Mouse (Mus musculus) gastrocnemius, postnatal 36 days (tissue): Measurements from ENCODE around the gene S100a13. TPM values are rescaled to one million over a fixed set of nuclear protein-coding genes. Genes with fewer than 3 reads are reported as not detected.

Experiments
- DNase-seq, 2 experiments: peaks; one replicate each; pipeline ENCODE4 v3.0.0; 2022
- intact Hi-C: fragments of 180-260 bp; cut with DNase I; formaldehyde crosslinking; loops from one replicate; pipeline ENCODE4 v1.15.1; 2025
- total RNA-seq, 2 experiments: library from RNA; stranded (reverse); gene quantifications; 2 replicates each; pipeline ENCODE4 v1.2.3; 2021

S100a13 gene
- total RNA-seq, 2 experiments from 2014 or later: 9.2 to 9.6 TPM

- intact Hi-C loops: no loop called here
Measured at GRCm38 (mm10) chr3:90503444-90503843, 10.8 kb upstream of the S100a13 start.

GRCm38 (mm10) chr3:90505216-90505615 is 9.0 kb upstream of the S100a13 start:
- DNase-seq: no peak
- intact Hi-C loops: no loop called here

More at GRCm38 (mm10) chr3:90503444-90503843, 10.8 kb upstream of the S100a13 start:
- no peak for DNase-seq

- intact Hi-C loops: no loop called here
- no peak for DNase-seq
Measured at GRCm38 (mm10) chr3:90506362-90506761, 7.9 kb upstream of the S100a13 start.

- intact Hi-C loops: loop anchor here (1.0 kb wide), 1 partner anchor 18 kb away; no protein-coding TSS in a partner anchor
Measured at GRCm38 (mm10) chr3:90508287-90508949, 5.8 kb upstream of the S100a13 start.

DNA sequence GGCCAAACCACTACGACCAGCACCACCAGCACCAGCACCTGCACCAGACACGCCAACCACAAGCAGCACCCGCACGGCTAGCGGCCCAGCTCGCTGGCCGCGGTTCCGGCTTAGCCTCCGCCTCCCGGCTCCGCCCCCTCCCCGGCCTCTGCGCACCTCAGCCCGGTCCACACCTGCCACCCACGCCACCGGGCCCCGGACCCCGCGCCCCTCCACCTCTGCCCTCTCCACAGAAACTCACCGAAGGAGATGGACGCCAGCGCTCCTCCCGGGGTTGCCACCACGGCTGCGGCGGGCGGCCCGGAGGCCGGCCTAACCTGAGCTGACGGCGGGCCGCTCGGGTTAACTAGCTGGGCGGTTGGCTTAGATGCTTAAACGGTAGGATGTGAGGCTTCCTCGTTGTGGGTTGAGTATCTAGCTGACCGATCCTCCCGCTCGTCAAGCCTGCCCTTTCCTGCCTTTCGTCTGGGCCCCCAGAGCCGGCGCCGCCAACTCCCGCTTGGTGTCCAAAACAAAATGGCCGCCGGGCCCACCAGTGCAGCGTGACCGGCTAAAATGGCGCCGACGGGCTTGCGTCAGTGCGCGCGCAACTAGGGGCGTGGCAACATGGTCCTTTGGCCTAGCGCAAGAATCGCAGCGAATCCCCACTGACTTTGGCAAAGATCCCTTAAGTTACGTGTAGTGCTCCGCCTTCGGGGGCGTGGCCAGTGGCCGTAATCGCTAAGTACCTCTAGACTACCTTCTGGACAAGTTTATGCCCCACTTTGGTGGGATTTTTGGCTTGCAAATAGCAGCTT is 5.1 kb upstream of the S100a13 start, which contains the start of gene Chtop:
TSS of gene Chtop (minus strand) at position 549 of the 797 bp plus-strand sequence.
- DNase-seq: peak; percentile 99
- intact Hi-C loops: loop anchor here (1.0 kb wide), 1 partner anchor 19 kb away; no protein-coding TSS in a partner anchor

More at GRCm38 (mm10) chr3:90508287-90508949, 5.8 kb upstream of the S100a13 start:
- DNase-seq: no peak

DNA sequence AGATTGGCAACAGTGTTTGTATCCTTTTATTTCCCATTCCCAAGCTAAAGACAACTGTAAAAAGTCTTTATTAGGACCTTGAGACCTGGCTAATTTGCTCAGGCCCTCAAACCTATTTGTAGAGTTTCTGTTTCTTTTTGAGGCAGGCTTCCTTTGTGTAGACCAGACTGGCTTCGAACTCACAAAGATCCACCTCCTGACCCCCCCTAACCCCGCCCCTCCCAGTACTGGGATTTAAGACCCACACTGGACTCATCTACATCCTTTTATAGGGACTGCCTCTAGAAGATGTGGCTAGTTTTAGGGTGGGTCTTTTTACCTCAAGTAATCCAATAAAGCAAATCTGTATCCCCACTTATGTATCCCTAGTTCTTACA is 4.5 kb upstream of the S100a13 start:
- intact Hi-C loops: no loop called here
- DNase-seq: no peak

DNA sequence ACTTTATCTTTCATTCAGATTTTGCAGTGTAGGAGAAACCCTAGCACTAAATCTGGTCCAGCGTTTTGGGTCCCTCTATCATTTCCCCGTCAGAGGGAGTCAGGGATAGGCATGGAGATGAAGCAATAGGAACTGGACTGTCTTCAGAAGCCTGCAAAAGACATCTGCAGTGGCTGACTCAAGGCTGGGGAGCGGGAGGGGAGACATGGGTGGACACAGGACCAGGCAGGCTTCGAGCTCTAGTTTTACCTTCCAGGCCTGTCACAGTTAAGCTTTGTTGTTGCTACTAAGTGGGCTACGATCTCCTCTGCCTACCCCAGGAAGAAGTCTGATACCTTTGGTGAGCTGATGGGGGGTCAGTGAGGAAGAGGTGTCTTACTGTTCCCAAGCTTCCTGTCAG is 2.0 kb upstream of the S100a13 start:
- no peak for DNase-seq
- intact Hi-C loops: no loop called here

DNA sequence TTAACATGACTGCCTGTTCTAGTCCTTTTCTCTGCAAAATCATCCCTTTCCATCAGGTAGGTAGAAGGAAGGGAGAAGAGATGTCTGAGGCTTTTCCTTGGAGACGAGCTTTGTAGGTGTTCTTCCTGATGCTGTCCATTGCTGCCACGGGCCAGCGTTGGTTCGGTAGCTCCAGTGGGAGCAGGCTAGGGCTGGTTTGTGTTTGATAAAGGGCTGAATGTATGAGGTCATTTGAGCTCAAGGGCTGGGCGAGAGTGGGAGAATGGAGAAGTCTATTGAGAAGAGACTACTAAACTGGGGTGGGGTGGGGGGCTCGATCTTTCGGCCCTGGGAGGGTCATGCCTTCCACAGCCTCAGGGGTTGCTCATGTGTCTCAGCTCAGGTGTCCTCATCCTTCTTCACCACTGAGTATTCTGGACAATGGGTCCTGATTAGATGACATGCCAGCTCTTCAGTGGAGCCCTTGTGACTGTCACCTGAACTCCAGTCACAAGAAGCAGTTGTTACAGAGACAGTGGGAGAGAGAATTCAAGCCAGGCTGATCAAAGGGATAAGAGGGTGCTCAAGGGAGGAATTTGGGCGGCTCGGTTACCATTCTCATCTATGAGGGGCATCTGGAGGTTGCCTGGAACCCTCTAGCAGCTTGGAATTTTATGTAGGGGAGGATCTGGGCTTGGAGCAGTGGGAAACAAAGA is 1.1 kb upstream of the S100a13 start:
- intact Hi-C loops: no loop called here
- DNase-seq: no peak

- intact Hi-C loops: no loop called here
- peak; percentile 63 to 69 for DNase-seq
Measured at GRCm38 (mm10) chr3:90514691-90515090, 456 bp downstream of the S100a13 start.

GRCm38 (mm10) chr3:90515242-90515641 is 1.0 kb downstream of the S100a13 start:
- intact Hi-C loops: no loop called here
- peak; percentile 32 to 35 for DNase-seq

- intact Hi-C loops: no loop called here
Measured at GRCm38 (mm10) chr3:90515789-90516188, 1.6 kb downstream of the S100a13 start.

GRCm38 (mm10) chr3:90517711-90518110 is 3.5 kb downstream of the S100a13 start:
- intact Hi-C loops: no loop called here
- no peak for DNase-seq

More at GRCm38 (mm10) chr3:90515789-90516188, 1.6 kb downstream of the S100a13 start:
- no peak for DNase-seq

- peak in 1 of 2 experiments; percentile 43 for DNase-seq
- intact Hi-C loops: loop anchor here (2.0 kb wide), 1 partner anchor 89 kb away; no protein-coding TSS in a partner anchor
Measured at GRCm38 (mm10) chr3:90525421-90525820, 11.2 kb downstream of the S100a13 start.

- intact Hi-C loops: no loop called here
- no peak for DNase-seq
Measured at GRCm38 (mm10) chr3:90526076-90526475, 11.8 kb downstream of the S100a13 start.

GRCm38 (mm10) chr3:90526580-90526979 is 12.3 kb downstream of the S100a13 start, which contains the start of gene S100a14:
TSS of gene S100a14 (plus strand) at chr3:90526856.
- DNase-seq: no peak

DNA sequence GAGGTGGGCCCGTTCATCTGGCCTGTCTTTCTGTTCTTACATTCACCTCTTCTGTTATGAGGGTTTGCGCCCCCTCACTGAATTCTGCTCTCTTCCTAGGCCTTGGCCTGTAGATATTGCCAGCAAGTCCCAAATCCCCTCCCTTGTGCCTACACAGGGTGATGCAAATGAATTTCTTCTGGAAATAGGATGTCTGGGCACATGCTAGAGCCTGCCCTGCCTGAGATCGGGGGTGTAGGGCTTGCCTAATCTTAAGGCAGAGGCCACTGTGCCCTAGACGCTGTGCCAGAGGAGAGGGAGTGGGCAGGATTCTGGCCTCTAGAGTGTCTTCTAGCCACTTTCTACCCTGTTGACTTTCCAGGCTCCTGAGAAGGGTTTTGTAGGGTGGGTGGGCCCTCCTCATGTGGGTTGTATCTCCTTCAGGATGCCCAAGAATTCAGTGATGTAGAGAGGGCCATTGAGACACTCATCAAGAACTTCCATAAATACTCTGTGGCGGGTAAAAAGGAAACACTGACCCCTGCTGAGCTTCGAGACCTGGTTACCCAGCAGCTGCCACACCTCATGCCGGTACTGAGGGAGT is 13.1 kb downstream of the S100a13 start:
- no peak for DNase-seq
- intact Hi-C loops: no loop called here

More at GRCm38 (mm10) chr3:90526580-90526979, 12.3 kb downstream of the S100a13 start, which contains the start of gene S100a14:
- intact Hi-C loops: no loop called here

DNA sequence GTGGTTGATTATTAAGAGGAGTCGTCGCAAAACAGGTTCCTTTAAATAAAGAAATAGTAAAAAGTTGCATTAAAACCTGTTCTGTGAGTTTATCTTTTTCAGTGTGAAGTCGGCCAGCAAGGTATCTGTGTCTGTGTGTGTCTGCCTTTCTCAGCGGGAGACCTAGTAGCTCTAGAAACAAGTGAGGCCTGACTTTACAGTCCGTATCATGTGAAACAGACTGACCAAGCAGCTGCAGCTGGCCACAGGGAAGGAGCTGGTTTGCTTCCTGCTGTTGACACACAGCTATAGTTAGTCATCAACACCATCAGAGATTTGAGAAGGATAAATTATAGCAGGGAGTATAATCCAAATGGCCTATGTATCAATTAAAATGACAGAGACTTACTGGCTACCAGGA is 17.5 kb downstream of the S100a13 start:
- intact Hi-C loops: no loop called here
- DNase-seq: no peak

DNA sequence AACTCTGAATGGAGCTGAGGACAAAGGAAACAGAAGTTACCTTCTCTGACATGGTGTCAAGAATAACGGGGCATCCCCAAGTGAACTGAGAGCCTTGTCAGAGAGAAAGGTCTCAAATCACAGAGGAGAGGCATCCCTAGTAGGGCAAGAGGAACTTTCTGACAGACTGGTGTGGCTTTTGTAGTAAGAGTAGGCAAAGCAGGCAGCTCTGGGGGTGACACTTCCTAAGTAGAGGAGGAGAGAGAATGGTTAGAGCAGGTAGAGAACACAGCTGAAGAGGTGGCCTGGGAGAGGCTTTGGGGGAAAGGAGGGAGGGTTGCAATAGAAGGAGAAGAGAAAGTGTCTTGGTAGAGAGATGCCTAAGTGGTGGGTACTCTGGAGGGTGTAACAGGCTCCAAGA is 21.2 kb downstream of the S100a13 start:
- intact Hi-C loops: no loop called here
- DNase-seq: no peak

GRCm38 (mm10) chr3:90537141-90537904 is 23.1 kb downstream of the S100a13 start, which contains the start of gene S100a16:
TSS of gene S100a16 (plus strand) at chr3:90537254.
- intact Hi-C loops: no loop called here
- DNase-seq: peak; percentile 69 to 81
